Comparison of ENCODE assay signal across 8 mouse cellular contexts in genomic region chr7:130866640-130867039, GRCm38 (mm10). TPM values are rescaled to one million over a fixed set of nuclear protein-coding genes. Genes with fewer than 3 reads are reported as not detected.
A peak's percentile ranks its signal among the peaks of the same experiment; 100 is the strongest.
DNase-seq lines count a peak whose midpoint lies in the region; ATAC-seq and TF ChIP-seq lines count a peak whose summit lies in the region.

No protein-coding gene starts in this region.

- H3K27me3 ChIP-seq in erythroblast, embryonic 14.5 days (ENCODE audit: control insufficient read depth), result peaks cover 34% of the 10 kb centered on the region
- no peaks in the 10 kb centered on the region for H3K27me3 ChIP-seq in C2C12 (ENCODE audit: control insufficient read depth, insufficient read depth, insufficient read length)
- no peaks in the 10 kb centered on the region for H3K27me3 ChIP-seq in heart, embryonic 16.5 days (ENCODE audit: control insufficient read depth, insufficient read depth, low read length)

- peaks cover 20% of the 10 kb centered on the region for H3K79me3 ChIP-seq in C2C12 (ENCODE audit: low read depth)

- H3K36me3 ChIP-seq in erythroblast, embryonic 14.5 days (ENCODE audit: control insufficient read depth), result no peaks in the 10 kb centered on the region
- H3K36me3 ChIP-seq in C2C12 (ENCODE audit: control insufficient read depth, insufficient read depth), result no peaks in the 10 kb centered on the region
- no peaks in the 10 kb centered on the region for H3K36me3 ChIP-seq in heart, embryonic 16.5 days (ENCODE audit: control insufficient read depth, insufficient read depth)

- ATAC-seq in erythroblast, adult 5-6 weeks (replicated peaks; ENCODE audit: low FRiP score, poor library complexity, severe bottlenecking), result no peak
- ATAC-seq in heart, embryonic 16.5 days (replicated peaks; ENCODE audit: extremely low read depth, insufficient read depth, low FRiP score), result no peak

- H3ac ChIP-seq in C2C12 (ENCODE audit: control insufficient read depth, insufficient read length, low read depth), result peak overlapping the region; percentile 88

- peak overlapping the region; percentile 90 for H3K9ac ChIP-seq in heart, embryonic 16.5 days (ENCODE audit: low read length)

- peak overlapping the region; percentile 84 for H3K27ac ChIP-seq in heart, embryonic 16.5 days (ENCODE audit: low read length)

- peaks cover 53% of the 10 kb centered on the region for H3K79me2 ChIP-seq in C2C12 (ENCODE audit: control insufficient read depth, insufficient read depth)

- peak overlapping the region; percentile 57 for H3K4me2 ChIP-seq in heart, embryonic 16.5 days (ENCODE audit: low read depth, low read length)

- peak; percentile 34 for DNase-seq in lung, postnatal 36 days
- DNase-seq in cerebellum, adult 18-20 months, result no peak
- no peak for DNase-seq in gastrocnemius, postnatal 36 days
- no peak for DNase-seq in right cerebral cortex, postnatal 25 days

- no peaks in the 10 kb centered on the region for H3K9me3 ChIP-seq in erythroblast, embryonic 14.5 days (ENCODE audit: control insufficient read depth, low read length)
- no peaks in the 10 kb centered on the region for H3K9me3 ChIP-seq in heart, embryonic 16.5 days (replicated peaks; ENCODE audit: control insufficient read depth, low read length)

- H3K4me3 ChIP-seq in erythroblast, embryonic 14.5 days (replicated peaks), result peak overlapping the region; percentile 59
- H3K4me3 ChIP-seq in C2C12 (ENCODE audit: insufficient read depth, poor library complexity, severe bottlenecking), result peak overlapping the region; percentile 83
- peak overlapping the region; percentile 92 for H3K4me3 ChIP-seq in heart, embryonic 16.5 days (ENCODE audit: low read length)

- H3K4me1 ChIP-seq in erythroblast, embryonic 14.5 days (ENCODE audit: control insufficient read depth), result peaks cover 5% of the 10 kb centered on the region; the same call in 1 of the 2 replicates
- H3K4me1 ChIP-seq in heart, embryonic 16.5 days (ENCODE audit: control insufficient read depth, insufficient read depth, low read length), result peaks cover 20% of the 10 kb centered on the region

- intact Hi-C loops in gastrocnemius, postnatal 36 days (cut with DNase I), result no loop called here

- TF ChIP-seq CTCF in C2C12 (IDR thresholded peaks at IDR 0.05; ENCODE audit: control insufficient read depth, insufficient read depth, insufficient read length), result no peak

- 4% methylated on average over 13 of the region's 13 CpGs for whole genome bisulfite sequencing in heart, embryonic 16.5 days

TF ChIP-seq in C2C12, 6 proteins besides CTCF, POLR2A, EP300 and RAD21:
- TF ChIP-seq MYOG (IDR thresholded peaks at IDR 0.05; ENCODE audit: control insufficient read depth, extremely low read depth, insufficient read length), result no peak
- TF ChIP-seq FOSL1 (IDR thresholded peaks at IDR 0.05; ENCODE audit: insufficient read depth, low read length, poor library complexity, severe bottlenecking), result no peak
- no peak for TF ChIP-seq USF1 (IDR thresholded peaks at IDR 0.05; ENCODE audit: low read depth)
- TF ChIP-seq MAX (IDR thresholded peaks at IDR 0.05), result no peak
- TF ChIP-seq CEBPB (IDR thresholded peaks at IDR 0.05; ENCODE audit: low read depth), result no peak
- no peak for TF ChIP-seq MYOD1 (IDR thresholded peaks at IDR 0.05; ENCODE audit: control insufficient read depth, insufficient read length, low read depth)
TF ChIP-seq in C2C12: peak in this region for 0.

RNA-seq across cellular contexts. Expression of gene Plekha1, which starts 1.1 kb away (rescaled TPM):
- polyA plus RNA-seq in erythroblast, embryonic 14.5 days (2012), result not detected in 2 replicates
- 2.1 and 3.1 TPM in 2 replicates for total RNA-seq in erythroblast, adult 5-6 weeks (2015; ENCODE audit: low replicate concordance)
- total RNA-seq in erythroblast, adult 5-6 weeks (2017; ENCODE audit: low replicate concordance), result 3.2 and 7.8 TPM in 2 replicates
- 9.9 TPM for polyA plus RNA-seq in C2C12 (2012; fragmentation: generic; extraction: Trizol)
- polyA plus RNA-seq in heart, embryonic 16.5 days (2015; fragmentation: Nextera tagmentation; extraction: Ambion mirVana), result 55.2 and 56.5 TPM in 2 replicates
- 10 to 100 TPM; 17.9 to 20.8 TPM for total RNA-seq in gastrocnemius, postnatal 36 days (2021)

Comparison
In these comparisons a context has a peak if more than half of its experiments do, and no peak if none do; other contexts are left out.
1. RNA of gene Plekha1, which starts 1.1 kb away (polyA plus RNA-seq): 55.2 to 56.5 TPM in heart, embryonic 16.5 days and 9.9 TPM in C2C12 (single experiment); not detected in erythroblast, embryonic 14.5 days; every median in the first group is over 10 times any median in the second.
2. Peak in every context shown above with its lines, with median percentiles within 50 percentile points of each other: H3K4me3 ChIP-seq.